Mouse (Mus musculus) embryonic stem cell, embryonic (primary cell): ENCODE data around the gene Gm15023.
"Not testable (repeated sequence)": the region's sequence is repeated elsewhere in the genome, so short reads cannot be mapped to it uniquely, and the experiment has no call there.

Source experiments
- CTCF ChIA-PET, 4 experiments: fragments of 300-600 bp in 2 of 4; fragments of 350-600 bp in 2 of 4; sonication (Branson Sonifier 250); formaldehyde crosslinking; loops; one replicate each; lab custom pipeline; 2022; ENCODE audit warnings: inconsistent platforms in 2 of 4; lab: Charles Lee
- POLR2A ChIA-PET, 4 experiments: fragments of 300-600 bp in 2 of 4; fragments of 350-600 bp in 2 of 4; sonication (Branson Sonifier 250); formaldehyde crosslinking; loops; one replicate each; lab custom pipeline; 2022; ENCODE audit warnings: antibody characterized with exemption in 4 of 4, inconsistent platforms in 1 of 4; lab: Charles Lee

The Gm15023 gene

GRCm38 (mm10) chrX:135177532-135177931, at the start of gene Gm15023:
Gene Gm15023 (minus strand): TSS chrX:135177632.
- POLR2A ChIA-PET, CTCF ChIA-PET: not testable (repeated sequence)

DNA sequence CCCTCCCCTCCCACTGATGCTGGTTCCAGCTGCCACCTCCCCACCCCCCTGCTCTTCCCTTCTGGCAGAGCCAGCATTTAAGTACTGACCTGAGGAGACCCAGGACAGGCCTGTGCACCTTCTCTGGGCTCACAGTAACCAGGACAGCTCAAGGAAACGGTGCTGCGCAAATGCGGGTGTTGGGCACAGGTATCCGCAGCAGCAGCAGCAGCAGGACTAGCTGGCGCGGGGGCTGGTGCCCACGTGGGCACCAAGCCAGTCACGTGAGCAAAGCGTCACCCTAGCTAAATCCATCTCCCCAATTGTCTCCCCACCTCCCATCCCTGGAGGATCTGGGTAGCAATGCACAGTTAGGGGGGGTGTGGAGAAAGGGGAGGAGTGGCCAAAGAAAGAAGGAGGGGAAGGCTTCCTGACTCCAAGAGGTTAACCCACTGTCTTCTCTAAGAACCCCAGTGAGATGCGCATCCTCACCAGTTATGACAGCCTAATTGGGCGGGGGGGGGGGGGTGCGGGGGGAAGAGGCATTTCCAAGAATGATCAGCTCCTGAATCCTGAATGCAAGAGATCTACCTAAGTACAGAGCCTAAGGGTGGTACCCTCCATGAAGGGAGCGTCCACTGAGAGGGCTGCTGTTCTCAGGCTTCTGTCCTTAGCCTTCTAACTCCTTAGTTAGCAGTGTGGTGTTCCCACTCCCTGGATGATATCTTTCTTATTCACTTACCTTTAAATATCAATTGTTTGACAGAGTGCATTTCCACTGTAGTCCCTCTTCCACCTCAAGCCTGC, 33.2 kb upstream of the Gm15023 start, which contains the start of gene Tceal6:
Tceal6 (minus strand) TSS at position 252 of the 786 bp plus-strand sequence.
- POLR2A ChIA-PET, result no interaction called here
- CTCF ChIA-PET, result no interaction called here

GRCm38 (mm10) chrX:135209773-135210435, 32.5 kb upstream of the Gm15023 start:
- POLR2A ChIA-PET, CTCF ChIA-PET: not testable (repeated sequence)

- CTCF ChIA-PET, POLR2A ChIA-PET: not testable (repeated sequence)
These were observed 12.5 kb upstream of the Gm15023 start for GRCm38 (mm10) chrX:135189924-135190323.

GRCm38 (mm10) chrX:135188661-135189060, 11.2 kb upstream of the Gm15023 start:
- POLR2A ChIA-PET, CTCF ChIA-PET: not testable (repeated sequence)
